Mouse (Mus musculus): ENCODE results near the gene Tatdn2. TPM values are rescaled to one million over a fixed set of nuclear protein-coding genes. Genes with fewer than 3 reads are reported as not detected.

Gene Tatdn2
- polyA plus RNA-seq, 1 experiment: 41.0 TPM

GRCm38 (mm10) chr6:113686551-113687125, 10.2 kb upstream of the Tatdn2 start:
- no peaks in the 10 kb centered on the region for H3K27me3 ChIP-seq (ENCODE audit: control insufficient read depth, insufficient read depth, insufficient read length)
- H3K4me3 ChIP-seq (ENCODE audit: insufficient read depth, poor library complexity, severe bottlenecking): no peak overlapping the region
- no peak for TF ChIP-seq FOSL1 (IDR thresholded peaks at IDR 0.05; ENCODE audit: insufficient read depth, low read length, poor library complexity, severe bottlenecking)
- TF ChIP-seq MYOD1 (IDR thresholded peaks at IDR 0.05; ENCODE audit: control insufficient read depth, insufficient read length, low read depth): no peak
- TF ChIP-seq CEBPB (IDR thresholded peaks at IDR 0.05; ENCODE audit: low read depth): no peak
- no peak for TF ChIP-seq MAX (IDR thresholded peaks at IDR 0.05)
- TF ChIP-seq CTCF (IDR thresholded peaks at IDR 0.05; ENCODE audit: control insufficient read depth, insufficient read depth, insufficient read length): no peak
- no peak for TF ChIP-seq USF1 (IDR thresholded peaks at IDR 0.05; ENCODE audit: low read depth)
- TF ChIP-seq MYOG (IDR thresholded peaks at IDR 0.05; ENCODE audit: control insufficient read depth, extremely low read depth, insufficient read length): no peak
- H3K79me2 ChIP-seq (ENCODE audit: control insufficient read depth, insufficient read depth): peaks cover 9% of the 10 kb centered on the region
- peaks cover 5% of the 10 kb centered on the region for H3K79me3 ChIP-seq (ENCODE audit: low read depth)
- no peak overlapping the region for H3ac ChIP-seq (ENCODE audit: control insufficient read depth, insufficient read length, low read depth)
- H3K36me3 ChIP-seq (ENCODE audit: control insufficient read depth, insufficient read depth): no peaks in the 10 kb centered on the region

- Histone ChIP-seq H3ac (ENCODE audit: control insufficient read depth, insufficient read length, low read depth) (peak overlapping the region; percentile 22), H3K27me3 (ENCODE audit: control insufficient read depth, insufficient read depth, insufficient read length) (no peaks in the 10 kb centered on the region), H3K79me3 (ENCODE audit: low read depth) (peaks cover 26% of the 10 kb centered on the region), H3K79me2 (ENCODE audit: control insufficient read depth, insufficient read depth) (peaks cover 37% of the 10 kb centered on the region), H3K4me3 (ENCODE audit: insufficient read depth, poor library complexity, severe bottlenecking) (no peak overlapping the region), H3K36me3 (ENCODE audit: control insufficient read depth, insufficient read depth) (peaks cover 7% of the 10 kb centered on the region)
- TF ChIP-seq MYOG (IDR thresholded peaks at IDR 0.05; ENCODE audit: control insufficient read depth, extremely low read depth, insufficient read length): no peak
- TF ChIP-seq FOSL1 (IDR thresholded peaks at IDR 0.05; ENCODE audit: insufficient read depth, low read length, poor library complexity, severe bottlenecking): no peak
- peak; percentile 2 for TF ChIP-seq MYOD1 (IDR thresholded peaks at IDR 0.05; ENCODE audit: control insufficient read depth, insufficient read length, low read depth)
- peak; percentile 51 for TF ChIP-seq USF1 (IDR thresholded peaks at IDR 0.05; ENCODE audit: low read depth)
These were observed 6.8 kb upstream of the Tatdn2 start for GRCm38 (mm10) chr6:113690008-113690399.

GRCm38 (mm10) chr6:113690400-113691083, 6.3 kb upstream of the Tatdn2 start:
- peaks cover 43% of the 10 kb centered on the region for H3K79me2 ChIP-seq (ENCODE audit: control insufficient read depth, insufficient read depth)
- H3K36me3 ChIP-seq (ENCODE audit: control insufficient read depth, insufficient read depth): peaks cover 7% of the 10 kb centered on the region
- H3ac ChIP-seq (ENCODE audit: control insufficient read depth, insufficient read length, low read depth): peak overlapping the region; percentile 69
- no peaks in the 10 kb centered on the region for H3K27me3 ChIP-seq (ENCODE audit: control insufficient read depth, insufficient read depth, insufficient read length)
- TF ChIP-seq USF1 (IDR thresholded peaks at IDR 0.05; ENCODE audit: low read depth) (no peak), CEBPB (IDR thresholded peaks at IDR 0.05; ENCODE audit: low read depth) (peak; percentile 91), MAX (IDR thresholded peaks at IDR 0.05) (peak; percentile 25), MYOD1 (IDR thresholded peaks at IDR 0.05; ENCODE audit: control insufficient read depth, insufficient read length, low read depth) (peak; percentile 7)
- peak overlapping the region; percentile 38 for H3K4me3 ChIP-seq (ENCODE audit: insufficient read depth, poor library complexity, severe bottlenecking)
- peaks cover 26% of the 10 kb centered on the region for H3K79me3 ChIP-seq (ENCODE audit: low read depth)

- peak overlapping the region; percentile 38 for H3K4me3 ChIP-seq (ENCODE audit: insufficient read depth, poor library complexity, severe bottlenecking)
- peaks cover 26% of the 10 kb centered on the region for H3K79me3 ChIP-seq (ENCODE audit: low read depth)
- no peak for TF ChIP-seq MYOG (IDR thresholded peaks at IDR 0.05; ENCODE audit: control insufficient read depth, extremely low read depth, insufficient read length)
- no peak for TF ChIP-seq FOSL1 (IDR thresholded peaks at IDR 0.05; ENCODE audit: insufficient read depth, low read length, poor library complexity, severe bottlenecking)
- TF ChIP-seq MAX (IDR thresholded peaks at IDR 0.05): no peak
- no peak for TF ChIP-seq USF1 (IDR thresholded peaks at IDR 0.05; ENCODE audit: low read depth)
- no peak for TF ChIP-seq MYOD1 (IDR thresholded peaks at IDR 0.05; ENCODE audit: control insufficient read depth, insufficient read length, low read depth)
- no peak for TF ChIP-seq CTCF (IDR thresholded peaks at IDR 0.05; ENCODE audit: control insufficient read depth, insufficient read depth, insufficient read length)
- TF ChIP-seq CEBPB (IDR thresholded peaks at IDR 0.05; ENCODE audit: low read depth): no peak
These were observed 5.8 kb upstream of the Tatdn2 start for GRCm38 (mm10) chr6:113691084-113691462.

GRCm38 (mm10) chr6:113692661-113693133, 4.2 kb upstream of the Tatdn2 start:
- Histone ChIP-seq H3K27me3 (ENCODE audit: control insufficient read depth, insufficient read depth, insufficient read length) (no peaks in the 10 kb centered on the region), H3K79me3 (ENCODE audit: low read depth) (peaks cover 28% of the 10 kb centered on the region), H3K4me3 (ENCODE audit: insufficient read depth, poor library complexity, severe bottlenecking) (no peak overlapping the region), H3ac (ENCODE audit: control insufficient read depth, insufficient read length, low read depth) (peak overlapping the region; percentile 20), H3K36me3 (ENCODE audit: control insufficient read depth, insufficient read depth) (peaks cover 7% of the 10 kb centered on the region), H3K79me2 (ENCODE audit: control insufficient read depth, insufficient read depth) (peaks cover 52% of the 10 kb centered on the region)
- TF ChIP-seq MAX (IDR thresholded peaks at IDR 0.05): no peak
- no peak for TF ChIP-seq FOSL1 (IDR thresholded peaks at IDR 0.05; ENCODE audit: insufficient read depth, low read length, poor library complexity, severe bottlenecking)
- TF ChIP-seq USF1 (IDR thresholded peaks at IDR 0.05; ENCODE audit: low read depth): peak; percentile 67

More at GRCm38 (mm10) chr6:113691084-113691462, 5.8 kb upstream of the Tatdn2 start:
- Histone ChIP-seq H3K27me3 (ENCODE audit: control insufficient read depth, insufficient read depth, insufficient read length) (no peaks in the 10 kb centered on the region), H3ac (ENCODE audit: control insufficient read depth, insufficient read length, low read depth) (peak overlapping the region; percentile 69), H3K79me2 (ENCODE audit: control insufficient read depth, insufficient read depth) (peaks cover 46% of the 10 kb centered on the region), H3K36me3 (ENCODE audit: control insufficient read depth, insufficient read depth) (peaks cover 7% of the 10 kb centered on the region)

- peaks cover 7% of the 10 kb centered on the region for H3K36me3 ChIP-seq (ENCODE audit: control insufficient read depth, insufficient read depth)
- peaks cover 58% of the 10 kb centered on the region for H3K79me2 ChIP-seq (ENCODE audit: control insufficient read depth, insufficient read depth)
- no peak for TF ChIP-seq MAX (IDR thresholded peaks at IDR 0.05)
- TF ChIP-seq CTCF (IDR thresholded peaks at IDR 0.05; ENCODE audit: control insufficient read depth, insufficient read depth, insufficient read length): no peak
- TF ChIP-seq MYOG (IDR thresholded peaks at IDR 0.05; ENCODE audit: control insufficient read depth, extremely low read depth, insufficient read length): no peak
- no peak for TF ChIP-seq USF1 (IDR thresholded peaks at IDR 0.05; ENCODE audit: low read depth)
- no peak for TF ChIP-seq MYOD1 (IDR thresholded peaks at IDR 0.05; ENCODE audit: control insufficient read depth, insufficient read length, low read depth)
- no peak for TF ChIP-seq CEBPB (IDR thresholded peaks at IDR 0.05; ENCODE audit: low read depth)
- no peak for TF ChIP-seq FOSL1 (IDR thresholded peaks at IDR 0.05; ENCODE audit: insufficient read depth, low read length, poor library complexity, severe bottlenecking)
- no peak overlapping the region for H3K4me3 ChIP-seq (ENCODE audit: insufficient read depth, poor library complexity, severe bottlenecking)
- H3K27me3 ChIP-seq (ENCODE audit: control insufficient read depth, insufficient read depth, insufficient read length): no peaks in the 10 kb centered on the region
- H3ac ChIP-seq (ENCODE audit: control insufficient read depth, insufficient read length, low read depth): no peak overlapping the region
- H3K79me3 ChIP-seq (ENCODE audit: low read depth): peaks cover 35% of the 10 kb centered on the region
These were observed 3.5 kb upstream of the Tatdn2 start for GRCm38 (mm10) chr6:113693377-113693776.
